Mouse (Mus musculus) left cerebral cortex, postnatal 4 days (tissue): Measurements from ENCODE around the gene Armc3. TPM values are rescaled to one million over a fixed set of nuclear protein-coding genes. Genes with fewer than 3 reads are reported as not detected.
"Not testable (repeated sequence)": the region's sequence is repeated elsewhere in the genome, so short reads cannot be mapped to it uniquely, and the experiment has no call there.

Source experiments
- DNase-seq: peaks from one replicate; pipeline ENCODE4 v3.0.0-alpha.2; 2022
- intact Hi-C: fragments of 180-260 bp; cut with DNase I; formaldehyde crosslinking; loops from one replicate; pipeline ENCODE4 v1.15.1; 2025
- total RNA-seq, 2 experiments: library from RNA; stranded (reverse); gene quantifications; 2 replicates each; pipeline ENCODE4 v1.2.3; 2021

The Armc3 gene
- total RNA-seq, 2 experiments from 2014 or later: 0.96 to 1.1 TPM

DNA sequence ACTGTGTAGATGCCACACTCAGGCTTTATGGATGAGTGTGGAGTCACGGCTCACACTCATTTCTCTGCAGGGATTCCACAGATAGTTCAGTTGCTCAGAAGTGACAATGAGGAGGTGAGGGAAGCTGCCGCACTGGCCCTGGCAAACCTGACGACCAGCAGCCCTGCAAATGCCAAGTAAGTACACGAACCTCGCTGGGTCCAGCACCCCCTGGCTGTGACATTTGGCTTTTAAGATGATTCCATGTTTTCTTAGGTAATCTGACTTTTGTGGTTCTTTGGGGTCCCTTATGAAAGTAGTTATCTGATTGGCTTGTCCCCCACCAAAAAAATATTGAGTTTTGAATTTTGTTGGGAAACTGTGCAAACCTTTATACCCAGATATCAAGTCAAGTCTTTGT is 70.9 kb downstream of the Armc3 start:
- intact Hi-C loops: loop anchor here (10.0 kb wide), 4 partner anchors 405 to 1225 kb away; partner anchors contain the start of genes Skida1 and Spag6
- DNase-seq: no peak

DNA sequence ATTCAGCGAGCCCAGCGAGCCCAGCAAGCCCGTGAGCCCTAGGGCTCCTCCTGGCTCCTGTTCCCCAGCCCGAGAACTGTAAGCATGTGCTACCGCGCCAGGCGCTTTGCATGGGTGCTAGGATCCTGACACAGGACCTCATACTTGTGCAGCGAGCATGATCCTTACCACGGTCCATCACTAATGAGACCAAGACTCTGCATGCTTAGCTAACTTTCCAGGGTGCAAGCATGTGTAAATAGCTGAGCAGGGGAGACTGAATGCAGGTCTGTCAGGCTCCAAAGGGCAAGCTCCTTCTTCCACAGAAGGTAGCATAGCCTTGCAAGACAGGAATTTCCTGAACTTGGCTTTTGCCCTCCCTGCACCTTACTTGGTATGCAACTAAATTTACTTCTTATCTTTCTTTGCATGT is 71.6 kb downstream of the Armc3 start:
- DNase-seq: no peak
- intact Hi-C loops: loop anchor here (10.0 kb wide), 4 partner anchors 406 to 1226 kb away; partner anchors contain the start of genes Skida1 and Spag6

DNA sequence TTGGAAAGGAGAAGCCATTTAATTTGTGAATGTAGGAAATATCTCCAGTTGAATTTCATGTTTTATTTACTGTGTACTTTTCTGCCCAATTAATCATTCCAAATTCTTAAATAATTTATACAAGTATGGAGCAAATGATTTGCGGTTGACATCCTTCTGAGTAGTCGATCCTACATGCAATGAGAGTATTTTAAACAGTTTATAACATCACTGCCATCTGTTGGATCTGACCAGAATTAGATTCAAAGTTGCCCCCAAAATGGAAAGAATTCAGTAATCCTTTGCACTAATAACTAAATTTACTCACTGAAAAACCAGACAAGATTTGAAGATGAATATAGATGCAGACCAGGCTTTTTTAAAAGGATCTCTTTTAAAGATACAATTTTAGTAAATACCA is 75.5 kb downstream of the Armc3 start:
- DNase-seq: no peak
- intact Hi-C loops: loop anchor here (10.0 kb wide), 4 partner anchors 410 to 1230 kb away; partner anchors contain the start of genes Skida1 and Spag6

DNA sequence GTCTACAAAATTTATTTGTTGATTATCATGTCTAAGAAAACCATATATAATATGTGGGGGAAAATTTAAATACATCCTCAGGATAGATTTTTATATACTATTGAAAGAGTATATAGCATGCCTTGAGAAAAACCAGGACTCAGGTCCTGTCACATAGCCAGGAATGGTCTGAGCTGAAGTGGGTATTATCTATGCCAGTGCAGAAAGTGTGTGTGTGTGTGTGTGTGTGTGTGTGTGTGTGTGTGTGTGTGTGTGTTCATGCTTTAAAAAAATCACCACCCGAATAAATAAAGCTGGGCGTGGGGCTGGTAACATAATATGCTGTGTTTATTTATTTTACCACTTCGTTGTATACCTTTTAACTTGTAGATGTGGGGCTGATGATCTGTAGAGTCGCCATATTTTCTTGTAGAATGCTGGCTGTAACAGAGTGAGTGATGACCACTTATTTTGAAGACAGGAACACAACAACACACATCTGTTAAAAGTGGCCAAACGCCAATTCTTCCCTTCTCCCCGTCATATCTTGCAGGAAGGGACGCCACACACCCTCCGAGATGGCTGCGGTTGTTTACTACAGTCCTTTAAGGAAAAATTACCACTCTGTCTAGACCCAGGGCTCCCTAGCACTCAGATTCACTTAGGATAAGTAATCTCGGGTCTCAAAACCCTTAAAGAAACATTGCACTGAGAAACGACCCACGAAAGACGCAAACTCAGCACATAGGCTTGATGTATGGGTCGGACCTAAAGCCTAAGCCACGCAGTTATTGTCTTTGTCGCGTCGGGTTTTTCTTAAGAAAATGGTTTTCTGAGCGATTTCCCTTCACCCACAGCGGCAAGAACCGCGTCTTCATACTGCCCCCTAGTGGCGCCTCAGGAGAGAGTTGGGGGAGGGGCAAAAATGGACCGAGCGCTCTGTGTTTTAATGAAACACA is 76.8 kb downstream of the Armc3 start:
- DNase-seq: peak; percentile 82
- intact Hi-C loops: loop anchor here (10.0 kb wide), 4 partner anchors 411 to 1231 kb away; partner anchors contain the start of genes Skida1 and Spag6

DNA sequence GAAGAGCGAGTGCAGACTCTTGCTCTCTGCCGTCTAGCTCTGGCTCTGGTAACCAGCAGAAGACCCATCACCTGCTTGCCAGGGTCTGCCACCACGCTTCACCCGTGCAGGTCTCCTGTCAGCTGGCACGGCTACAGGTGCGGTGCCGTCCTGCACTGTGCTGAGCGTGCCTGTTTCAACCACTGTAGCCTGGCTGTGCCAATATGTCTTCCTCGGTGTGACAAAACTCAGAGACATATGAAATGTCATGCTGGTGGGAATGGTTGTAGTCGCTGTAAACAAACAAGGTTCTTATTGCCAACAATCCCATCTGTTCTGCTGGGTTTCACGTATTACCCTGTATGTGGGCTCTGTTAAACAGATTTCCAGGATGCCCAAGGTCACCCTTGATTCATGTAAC is 81.2 kb downstream of the Armc3 start:
- intact Hi-C loops: no loop called here
- peak; percentile 27 for DNase-seq

DNA sequence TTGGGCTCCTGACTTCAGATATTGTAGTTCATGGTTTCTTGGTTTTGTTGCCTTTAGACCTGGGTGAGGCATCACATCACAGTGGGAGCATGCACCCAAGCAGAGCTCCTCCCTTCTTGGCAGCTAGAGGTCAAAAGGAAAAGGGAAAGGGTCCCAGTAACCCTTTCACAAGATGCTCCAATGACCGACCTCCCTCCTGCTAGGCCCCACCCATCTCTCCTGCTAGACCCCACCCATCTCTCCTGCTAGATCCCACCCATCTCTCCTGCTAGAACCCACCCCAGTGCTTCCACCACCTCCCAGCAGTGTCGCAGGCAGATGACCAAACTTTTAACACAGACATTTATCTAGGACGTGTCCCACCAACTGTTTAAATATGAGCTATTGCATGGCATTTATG is 93.3 kb downstream of the Armc3 start:
- no peak for DNase-seq
- intact Hi-C loops: no loop called here

DNA sequence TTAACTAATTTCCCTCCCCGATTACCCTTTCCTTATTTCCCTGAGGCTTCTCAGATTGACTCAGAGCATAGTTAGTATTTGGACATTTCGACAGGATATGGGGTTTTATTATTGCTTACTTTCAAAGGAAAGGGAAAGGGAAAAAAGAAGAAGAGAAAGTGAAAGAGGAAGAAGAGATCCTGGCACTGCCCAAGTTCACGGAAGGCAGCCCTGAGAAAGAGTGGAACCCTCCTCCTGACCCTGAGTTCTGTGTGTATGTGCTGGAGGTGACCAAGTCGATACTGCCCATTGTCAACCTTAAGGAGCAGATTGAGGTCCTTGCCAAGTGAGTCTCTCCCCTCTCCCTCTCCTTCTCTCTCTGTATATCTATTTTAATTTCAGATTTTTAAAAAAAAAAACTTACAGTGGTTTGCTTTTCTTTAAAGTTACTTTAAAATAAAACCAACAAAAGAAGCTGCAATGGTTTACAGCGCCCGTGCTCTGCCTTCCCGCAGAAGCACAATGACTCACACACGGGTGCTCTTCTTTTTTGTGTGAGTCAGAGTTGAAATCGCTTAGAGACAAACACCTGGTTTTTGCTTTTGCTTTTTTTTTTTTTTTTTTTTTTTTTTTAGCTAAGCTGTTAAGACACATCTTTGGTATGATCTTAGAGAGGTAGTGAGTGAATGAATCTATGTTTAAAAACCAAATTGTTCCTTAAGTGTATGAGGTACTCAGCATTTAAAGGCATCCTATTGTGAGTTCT is 101.4 kb downstream of the Armc3 start:
- no peak for DNase-seq
- intact Hi-C loops: no loop called here

DNA sequence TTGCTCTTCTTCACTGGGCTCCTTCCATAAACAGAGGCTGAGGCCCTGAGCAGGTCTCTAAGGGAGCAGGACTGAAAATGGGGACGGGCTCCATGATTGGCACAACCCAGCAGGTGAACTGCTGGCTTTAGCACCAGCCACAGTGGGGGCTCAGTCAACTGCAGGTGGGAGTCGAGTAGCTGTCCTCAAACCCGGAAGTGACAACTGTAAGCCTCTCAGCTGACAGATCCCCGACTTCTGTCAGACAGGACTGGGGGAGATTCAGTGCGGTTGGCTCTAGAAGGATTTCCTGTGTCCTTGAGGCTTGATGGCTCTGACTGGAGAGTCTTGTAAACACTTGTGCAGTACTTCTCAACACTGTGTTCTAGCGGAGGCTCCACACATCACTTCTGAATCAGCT is 102.1 kb downstream of the Armc3 start:
- no peak for DNase-seq
- intact Hi-C loops: no loop called here

DNA sequence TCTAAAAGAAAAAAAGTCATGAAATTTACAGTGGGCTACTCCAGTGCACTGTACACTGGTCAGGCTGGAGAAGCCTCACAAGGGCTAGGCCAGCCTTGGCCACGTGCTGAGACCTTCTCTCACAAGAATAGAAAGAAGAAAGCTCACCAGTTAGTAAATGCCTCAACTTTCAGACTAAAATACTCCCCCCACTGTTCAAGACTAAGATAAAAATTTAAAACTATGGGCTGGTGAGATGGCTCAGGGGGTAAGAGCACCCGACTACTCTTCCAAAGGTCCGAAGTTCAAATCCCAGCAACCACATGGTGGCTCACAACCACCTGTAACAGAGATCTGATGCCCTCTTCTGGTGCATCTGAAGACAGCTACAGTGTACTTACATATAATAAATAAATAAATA is 104.0 kb downstream of the Armc3 start:
- intact Hi-C loops, DNase-seq: not testable (repeated sequence)

DNA sequence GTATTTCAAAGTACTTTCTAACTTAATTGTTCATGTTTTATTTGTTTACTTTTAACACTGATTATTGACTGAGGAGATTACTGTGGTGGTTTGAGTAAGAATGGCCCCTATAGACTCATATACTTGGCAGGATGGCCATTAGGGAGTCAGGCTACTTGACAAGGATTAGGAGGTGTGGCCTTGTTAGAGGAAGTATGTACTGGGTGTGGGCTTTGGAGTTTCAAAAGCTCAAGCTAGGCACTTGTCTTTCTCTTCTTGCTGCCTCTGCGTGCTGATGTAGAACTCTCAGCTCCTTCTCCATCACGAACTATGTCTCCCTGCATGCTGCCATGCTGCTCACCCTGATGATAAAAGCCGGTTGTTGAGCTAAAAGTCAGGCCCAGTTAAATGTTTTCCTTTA is 111.4 kb downstream of the Armc3 start:
- intact Hi-C loops: no loop called here
- DNase-seq: no peak

DNA sequence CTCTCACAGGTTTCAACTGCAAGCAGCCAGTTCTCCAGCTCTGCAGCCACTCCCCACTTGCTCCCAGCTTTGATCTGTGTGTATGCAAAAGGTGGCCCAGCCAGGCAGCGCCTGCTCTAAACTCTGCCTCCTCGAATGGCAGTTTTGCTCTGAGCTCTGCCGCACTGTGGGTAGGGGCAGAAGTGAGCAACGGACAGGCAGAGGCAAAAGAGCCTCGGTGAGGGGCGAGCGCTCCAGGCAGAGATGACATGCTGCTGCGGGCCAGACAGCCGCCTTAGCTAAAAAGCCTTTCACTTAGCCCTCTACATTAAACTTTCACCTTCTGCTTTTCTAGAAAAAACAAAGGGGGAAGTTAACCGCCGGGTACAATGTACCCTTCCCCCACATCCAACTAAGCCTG is 117.0 kb downstream of the Armc3 start:
- intact Hi-C loops: no loop called here
- DNase-seq: no peak

DNA sequence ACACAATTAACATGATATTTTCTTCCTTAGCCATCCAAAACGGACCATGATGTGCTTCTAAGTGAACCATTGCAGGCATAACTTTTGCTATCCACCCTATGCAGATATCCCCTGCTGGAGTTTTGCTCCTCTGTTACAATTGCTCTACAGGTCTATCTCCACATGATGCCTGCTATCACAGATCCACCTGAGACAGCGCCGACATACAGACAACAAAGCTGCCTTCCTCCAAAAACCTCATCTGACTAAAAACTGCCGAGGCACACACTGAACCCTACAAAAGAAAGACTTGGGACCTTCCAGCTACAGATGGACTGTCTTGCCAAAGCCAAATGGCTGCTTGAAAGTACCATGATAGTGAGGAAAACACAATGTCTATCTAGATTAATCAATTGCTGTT is 117.6 kb downstream of the Armc3 start:
- no peak for DNase-seq
- intact Hi-C loops: no loop called here

DNA sequence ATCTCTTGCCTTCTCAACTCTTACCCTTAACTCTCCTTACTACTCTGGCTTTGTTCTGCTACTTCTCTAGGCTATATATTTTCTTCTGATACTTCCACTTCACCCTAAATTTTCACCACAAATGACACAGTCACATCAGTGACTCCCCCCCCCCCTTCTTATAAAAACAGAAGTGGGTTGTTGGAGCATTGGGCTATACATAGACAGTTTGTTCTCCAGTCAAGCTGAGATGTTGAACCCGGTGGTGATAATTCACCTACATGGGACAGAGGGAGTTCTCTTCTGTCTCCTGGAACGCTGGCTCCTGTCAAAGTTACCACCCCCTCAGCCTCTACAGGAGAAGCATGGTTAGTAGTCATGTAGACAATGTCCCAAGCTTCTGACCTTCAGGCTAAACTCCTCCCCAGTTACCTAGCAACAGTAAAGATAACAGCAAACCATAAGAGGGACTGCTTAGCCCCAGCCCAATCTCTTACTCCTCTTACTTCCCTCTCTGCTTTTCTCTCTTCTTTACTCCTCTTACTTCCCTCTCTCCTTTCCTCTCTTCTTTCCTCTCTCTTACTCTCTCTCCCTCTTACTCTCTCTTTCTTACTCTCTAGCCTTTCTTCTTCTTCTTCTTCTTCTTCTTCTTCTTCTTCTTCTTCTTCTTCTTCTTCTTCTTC is 118.2 kb downstream of the Armc3 start:
- intact Hi-C loops: not testable (repeated sequence)

DNA sequence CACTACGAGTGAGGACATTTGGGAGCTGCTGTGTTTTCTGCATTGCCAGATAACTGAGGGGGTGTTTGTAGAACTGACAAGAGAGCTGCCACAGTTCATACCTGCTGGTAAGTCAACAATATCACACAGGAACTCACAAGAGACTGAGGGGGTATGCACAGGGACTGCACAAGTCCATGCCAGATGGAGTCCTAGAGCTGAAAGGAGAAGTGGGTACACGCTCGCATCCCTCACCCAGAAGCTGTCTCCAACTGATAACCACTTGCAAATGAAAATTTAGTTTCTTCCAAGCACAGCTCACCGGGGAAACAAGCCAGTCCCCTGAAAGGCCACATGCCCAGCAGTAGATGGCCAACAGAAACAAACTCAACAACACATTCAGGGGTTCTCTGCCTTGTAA is 119.4 kb downstream of the Armc3 start:
- no peak for DNase-seq
- intact Hi-C loops: no loop called here

More for the DNA sequence above, 118.2 kb downstream of the Armc3 start:
- not testable (repeated sequence) for DNase-seq

DNA sequence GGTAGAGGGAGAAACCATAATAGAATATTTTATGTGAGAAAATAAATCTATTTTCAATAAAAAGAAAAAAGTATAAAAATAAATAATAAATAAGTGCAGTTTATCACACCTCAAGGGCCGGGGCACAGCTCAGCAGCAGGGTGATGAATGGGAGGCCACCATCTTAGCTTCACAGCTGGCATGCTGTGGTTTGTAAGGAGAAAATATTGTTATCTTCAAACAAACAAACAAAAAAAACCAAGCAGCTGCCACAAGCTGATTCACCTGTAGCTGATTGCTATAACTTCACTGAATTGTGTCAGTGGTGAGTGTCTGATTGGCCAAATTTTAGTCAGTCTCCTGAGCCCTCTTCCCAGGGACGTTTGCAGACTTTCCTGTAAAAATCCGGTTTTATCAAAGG is 120.2 kb downstream of the Armc3 start:
- no peak for DNase-seq
- intact Hi-C loops: no loop called here

DNA sequence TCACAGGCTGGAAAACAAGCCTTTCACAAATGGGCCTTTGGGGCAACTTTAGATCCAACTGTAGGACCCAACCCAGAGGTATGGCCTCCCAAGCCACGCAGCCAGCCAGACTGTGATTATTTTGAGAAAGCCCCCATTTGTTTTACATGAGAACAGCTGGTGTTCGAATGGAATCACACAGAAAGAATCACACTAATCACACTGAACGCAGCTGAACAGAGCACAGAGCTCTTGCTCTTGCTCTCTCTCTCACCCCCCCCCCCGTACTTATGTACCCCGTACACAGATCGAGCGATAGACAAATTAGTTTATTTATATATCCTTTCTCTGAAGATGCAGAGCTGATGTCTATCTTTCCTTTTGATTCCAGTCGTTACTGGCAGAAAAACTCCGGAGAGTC is 123.3 kb downstream of the Armc3 start:
- intact Hi-C loops: no loop called here
- DNase-seq: no peak

DNA sequence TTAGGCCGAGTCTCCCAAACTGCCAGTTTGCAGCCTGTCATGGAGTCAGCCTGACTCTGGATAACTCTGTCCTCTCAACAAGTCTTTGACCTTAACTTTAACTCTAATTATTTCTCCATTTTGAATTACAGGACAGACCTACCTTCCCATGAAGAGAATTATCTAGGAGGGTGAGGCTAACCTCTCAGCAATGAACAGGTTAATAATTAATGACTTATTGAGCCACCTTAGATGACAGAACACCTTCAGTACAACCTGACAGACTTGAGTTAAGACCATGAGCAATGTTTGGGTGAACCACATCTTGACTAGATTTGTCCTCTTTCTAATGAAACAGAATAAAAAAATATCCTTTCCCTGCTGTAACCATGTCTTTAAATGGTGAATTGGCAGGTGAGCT is 127.3 kb downstream of the Armc3 start:
- intact Hi-C loops: no loop called here
- DNase-seq: no peak

DNA sequence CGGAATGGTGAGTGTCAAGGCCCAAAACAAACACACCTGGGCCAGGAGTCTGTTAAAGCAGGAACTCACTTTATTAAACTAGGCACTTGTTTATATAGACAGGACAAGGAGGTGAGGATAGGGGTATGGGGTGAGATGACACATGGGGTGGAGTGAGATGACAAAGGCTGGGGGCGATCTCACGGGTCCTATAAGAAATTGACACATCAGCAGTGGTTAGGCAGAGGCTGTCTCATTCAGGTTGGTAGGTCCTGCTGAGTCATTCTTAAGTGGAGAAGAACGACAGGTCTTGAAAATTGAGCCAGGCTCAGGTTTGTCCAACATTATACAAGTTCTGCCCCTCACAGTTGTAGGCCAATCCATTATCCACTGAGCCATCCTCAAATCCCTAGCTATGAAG is 128.7 kb downstream of the Armc3 start:
- intact Hi-C loops: no loop called here
- DNase-seq: no peak

DNA sequence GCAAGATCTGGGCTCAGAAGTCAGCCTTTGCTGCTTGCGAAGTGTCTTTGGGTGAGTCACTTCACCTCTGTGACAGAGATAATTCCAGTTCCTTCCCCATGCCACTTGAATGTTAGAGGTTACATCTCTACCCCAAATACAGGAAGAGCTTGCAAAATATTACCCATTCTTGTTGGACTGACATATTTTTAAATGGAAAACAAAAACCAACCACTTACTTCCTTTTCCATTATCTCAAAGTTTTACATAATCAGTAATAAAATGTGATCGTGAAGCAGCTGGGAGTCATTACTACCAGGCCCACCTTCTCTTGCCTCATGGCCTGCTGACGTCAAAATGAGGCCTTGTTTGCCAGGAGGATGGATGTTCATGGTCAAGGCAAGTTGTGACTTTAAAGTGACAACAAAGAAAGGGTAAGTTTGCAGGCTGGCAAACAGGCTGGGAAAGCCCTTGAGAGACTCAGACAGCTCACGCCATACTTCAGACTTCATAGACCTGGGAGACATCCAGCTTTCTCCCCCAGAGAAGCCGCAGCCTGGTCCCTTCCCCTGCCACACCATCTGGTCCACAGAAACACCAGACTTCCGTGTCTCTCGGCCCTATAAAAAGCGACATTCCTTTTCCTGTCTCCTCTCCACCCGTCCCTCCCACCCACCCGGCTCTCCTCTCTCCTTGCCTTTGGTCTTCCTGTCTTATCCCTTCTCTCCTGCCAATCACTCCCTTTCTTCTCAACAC is 145.0 kb downstream of the Armc3 start:
- peak; percentile 47 for DNase-seq
- intact Hi-C loops: loop anchor here (10.0 kb wide), 2 partner anchors 479 to 949 kb away; partner anchors contain the start of gene Dnajc1
